Mouse (Mus musculus) cortical plate, adult 2 months (tissue): ENCODE data around the gene Efnb2.

Source experiments
- CTCF ChIP-seq: fragments of 200-500 bp; IDR thresholded peaks from 2 replicates; pipeline ENCODE4 v1.5.1; 2011; ENCODE audit warnings: mild to moderate bottlenecking, control low read depth, low read length; ENCODE audit not compliant: insufficient read depth; ENCODE audit errors: extremely low read depth
- POLR2A ChIP-seq: fragments of 200-500 bp; IDR thresholded peaks from 2 replicates; pipeline ENCODE4 v1.6.1; 2011; ENCODE audit warnings: mild to moderate bottlenecking, low read length, control low read depth; ENCODE audit not compliant: insufficient read depth; ENCODE audit errors: extremely low read depth

DNA sequence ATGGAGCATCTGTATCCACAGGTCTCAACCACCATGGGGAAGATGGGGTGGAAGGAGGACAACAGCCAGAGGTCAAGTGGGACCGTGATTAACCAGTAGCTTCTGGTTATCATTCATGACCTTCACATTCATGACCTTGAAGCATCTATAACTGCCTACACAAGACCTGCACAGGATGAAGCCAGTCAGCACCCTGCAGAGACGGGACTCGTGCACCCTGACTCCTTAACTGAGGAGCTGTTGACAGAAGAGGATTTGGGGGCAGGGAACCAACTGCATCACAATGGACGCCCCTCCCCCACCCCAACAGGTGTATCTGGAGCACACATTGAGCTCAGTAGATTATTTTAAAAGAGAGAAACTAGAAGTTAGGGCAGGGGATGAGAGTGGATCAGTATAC lies 49.1 kb downstream of the Efnb2 start:
- TF ChIP-seq CTCF: no peak
- TF ChIP-seq POLR2A: no peak
